Mouse (Mus musculus): ENCODE data around the gene Mrpl48.

The Mrpl48 gene

GRCm38 (mm10) chr7:100533503-100533902 is 74.6 kb downstream of the Mrpl48 start:
- no peak for DNase-seq (ENCODE audit: low spot score)

- DNase-seq (ENCODE audit: low spot score) = no peak
Observed at GRCm38 (mm10) chr7:100530766-100531165, 77.3 kb downstream of the Mrpl48 start.

GRCm38 (mm10) chr7:100524669-100525068 is 83.4 kb downstream of the Mrpl48 start:
- DNase-seq (ENCODE audit: low spot score) = no peak

DNA sequence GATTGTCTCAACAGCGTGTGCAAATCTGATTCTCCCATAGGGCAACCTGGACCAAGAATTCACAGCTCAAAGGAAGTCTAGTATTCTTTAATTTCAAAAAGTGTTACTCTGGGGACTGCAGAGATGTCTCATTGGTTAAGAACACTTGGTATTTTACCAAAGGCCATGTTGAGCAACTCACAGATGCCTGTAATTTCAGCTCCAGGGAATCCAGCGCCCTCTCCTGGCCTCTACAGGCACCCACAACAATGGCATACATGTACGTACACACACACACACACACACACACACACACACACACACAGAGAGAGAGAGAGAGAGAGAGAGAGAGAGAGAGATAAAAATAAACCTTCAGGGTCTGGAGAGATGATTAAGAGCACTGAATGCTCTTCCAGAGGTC is 85.9 kb downstream of the Mrpl48 start:
- DNase-seq (ENCODE audit: low spot score) = no peak

DNA sequence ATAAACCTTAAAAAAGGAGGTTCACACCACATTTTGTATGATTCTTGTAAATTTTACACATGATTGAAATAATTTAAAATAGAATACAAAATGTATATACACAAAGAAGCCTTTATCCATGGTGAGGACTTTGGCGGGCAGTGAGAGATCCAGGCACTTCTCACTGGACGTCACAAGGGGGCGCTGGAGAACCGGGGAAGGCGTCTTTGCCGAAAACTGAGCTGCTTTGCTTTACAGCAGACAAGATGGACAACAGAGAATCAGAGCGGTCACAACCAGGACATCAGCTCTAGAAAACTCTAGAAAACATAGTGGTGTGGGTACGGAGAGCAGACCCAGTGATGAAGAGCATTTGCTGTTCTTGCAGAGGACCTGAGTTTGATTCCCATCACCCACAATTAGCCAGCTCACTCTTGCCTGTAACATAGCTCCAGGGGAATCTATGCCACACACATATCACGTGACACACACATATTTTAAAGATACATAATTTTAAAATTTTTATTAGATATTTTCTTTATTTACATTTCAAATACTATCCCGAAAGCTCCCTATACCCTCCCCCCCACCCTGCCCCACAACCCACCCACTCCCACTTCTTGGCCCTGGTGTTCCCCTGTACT is 87.3 kb downstream of the Mrpl48 start:
- DNase-seq (ENCODE audit: low spot score) = peak; percentile 50

DNA sequence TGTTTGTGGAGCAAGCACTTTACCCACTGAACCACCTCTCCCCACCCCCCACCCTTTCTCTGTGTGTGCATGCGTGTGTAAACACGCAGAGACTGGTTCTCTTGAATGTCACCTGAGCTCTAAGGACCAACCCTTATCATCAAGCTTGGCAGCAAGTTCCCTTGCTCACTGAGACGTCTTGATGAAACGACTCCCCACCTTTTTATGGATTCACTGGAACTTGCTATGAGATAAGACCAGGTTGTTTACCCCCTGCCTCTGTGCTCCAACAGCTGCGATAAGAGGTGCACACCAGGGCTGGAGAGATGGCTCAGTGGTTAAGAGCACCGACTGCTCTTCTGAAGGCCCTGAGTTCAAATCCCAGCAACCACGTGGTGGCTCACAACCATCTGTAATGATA is 87.9 kb downstream of the Mrpl48 start:
- no peak for DNase-seq (ENCODE audit: low spot score)

DNA sequence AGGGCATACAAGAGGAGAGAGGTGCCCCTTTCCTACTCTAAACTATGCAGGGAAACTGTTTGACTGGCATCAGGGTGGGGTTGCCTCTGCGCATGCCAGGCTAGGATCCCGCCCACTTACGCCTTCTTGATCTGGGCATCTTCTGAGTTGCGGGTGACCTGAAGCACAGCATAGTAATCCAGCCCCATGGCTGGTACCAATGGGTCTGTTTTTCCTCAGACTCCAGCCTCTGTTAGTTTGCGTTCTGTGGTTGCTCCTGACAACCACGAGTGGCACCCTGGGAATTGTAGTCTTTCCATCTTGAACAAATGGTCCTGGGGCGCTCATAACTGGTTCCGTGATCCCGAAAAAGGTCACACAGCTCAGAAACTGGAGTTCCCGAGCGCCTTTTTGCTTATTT is 93.5 kb downstream of the Mrpl48 start, which contains the start of gene Dnajb13:
Gene Dnajb13, minus strand, starts transcription at position 388 of the 400 bp plus-strand sequence.
- DNase-seq (ENCODE audit: low spot score) = no peak

DNA sequence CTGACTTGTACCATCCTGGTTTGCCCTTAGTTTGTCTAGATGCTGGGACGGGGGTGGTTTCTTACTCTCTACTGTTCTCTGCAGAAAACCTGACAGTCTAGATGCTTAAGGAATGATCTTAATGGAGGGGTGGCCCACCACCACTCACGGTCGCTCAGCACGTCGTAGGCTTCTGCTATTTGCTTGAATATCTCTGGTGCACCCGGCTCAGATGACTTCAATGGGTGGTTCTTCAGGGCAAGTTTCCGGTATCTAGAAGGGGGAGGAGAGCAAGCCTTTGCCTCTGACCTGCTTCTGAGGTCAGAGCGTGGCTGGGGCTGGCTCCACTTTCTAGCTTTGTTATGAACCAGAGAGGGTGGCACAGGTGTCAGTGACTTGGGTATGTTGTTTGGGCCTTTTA is 96.5 kb downstream of the Mrpl48 start:
- DNase-seq (ENCODE audit: low spot score) = no peak

DNA sequence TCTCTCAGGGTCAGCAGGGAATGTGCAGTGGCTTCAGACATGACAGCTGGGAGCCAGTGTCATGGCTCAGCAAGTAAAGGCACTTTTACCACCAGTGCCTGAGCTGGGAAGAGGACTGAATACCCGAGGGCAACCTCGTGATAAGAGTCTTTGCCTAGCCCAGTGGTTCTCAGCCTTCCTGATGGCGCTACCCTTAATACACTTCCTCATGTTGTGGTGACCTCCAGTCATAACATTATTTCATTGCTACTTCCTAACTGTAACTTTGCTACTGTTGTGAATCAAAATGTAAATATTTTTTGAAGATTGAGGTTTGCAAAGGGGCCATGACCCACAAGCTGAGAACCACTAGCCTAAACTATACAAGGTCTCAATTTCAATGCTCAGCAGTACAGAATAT is 99.4 kb downstream of the Mrpl48 start:
- DNase-seq (ENCODE audit: low spot score) = no peak

DNA sequence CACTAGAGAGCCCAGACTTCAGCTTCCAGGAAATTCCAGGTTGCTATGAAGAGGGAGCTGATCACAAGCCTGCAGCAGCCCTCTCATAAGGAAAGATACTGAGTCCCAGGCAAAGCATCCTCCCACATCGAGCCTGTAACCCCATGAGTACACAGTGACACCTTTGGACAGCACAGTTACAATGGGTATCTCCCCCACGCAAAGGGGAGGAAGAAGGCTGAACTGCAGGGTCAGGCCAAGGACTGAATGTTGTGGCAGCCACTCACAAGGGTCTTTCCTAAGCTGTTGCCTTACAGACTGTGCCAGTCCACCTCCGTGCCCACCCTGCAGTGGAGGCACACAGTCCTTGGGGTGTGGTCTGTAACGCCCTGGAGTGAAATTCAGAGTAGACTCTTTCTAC is 101.6 kb downstream of the Mrpl48 start:
- DNase-seq (ENCODE audit: low spot score) = no peak

DNA sequence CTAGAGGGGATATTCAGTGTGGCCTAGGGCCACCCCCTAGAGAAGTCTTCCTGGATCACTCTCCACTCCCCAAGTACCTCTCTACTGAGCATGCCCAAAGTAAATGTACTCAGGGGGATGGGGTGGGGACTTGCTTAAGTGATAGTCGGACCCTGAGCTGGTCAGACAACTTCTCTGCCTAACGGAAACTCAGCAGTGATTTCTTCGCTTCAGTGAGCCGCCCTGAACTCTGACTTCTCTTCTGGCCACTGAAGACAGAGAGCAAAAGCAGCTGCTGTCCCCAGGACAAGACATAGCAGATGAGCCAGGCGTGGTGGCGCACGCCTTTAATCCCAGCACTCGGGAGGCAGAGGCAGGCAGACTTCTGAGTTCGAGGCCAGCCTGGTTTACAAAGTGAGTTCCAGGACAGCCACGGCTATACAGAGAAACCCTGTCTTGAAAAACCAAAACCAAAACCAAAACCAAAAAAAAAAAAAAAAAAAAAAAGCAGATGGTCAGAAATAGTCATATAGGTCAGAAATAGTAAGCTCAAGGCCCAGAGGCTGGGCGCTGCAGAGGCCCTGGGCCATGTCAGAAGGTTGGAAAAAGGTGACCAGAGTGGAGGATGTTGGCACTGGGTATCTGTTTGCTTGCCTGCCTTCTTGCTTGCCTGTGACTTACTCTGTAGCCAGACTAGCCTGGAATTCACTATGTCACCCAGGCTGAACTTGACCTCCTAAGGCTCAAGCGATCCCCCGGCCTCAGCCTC is 103.2 kb downstream of the Mrpl48 start:
- DNase-seq (ENCODE audit: low spot score) = no peak

DNA sequence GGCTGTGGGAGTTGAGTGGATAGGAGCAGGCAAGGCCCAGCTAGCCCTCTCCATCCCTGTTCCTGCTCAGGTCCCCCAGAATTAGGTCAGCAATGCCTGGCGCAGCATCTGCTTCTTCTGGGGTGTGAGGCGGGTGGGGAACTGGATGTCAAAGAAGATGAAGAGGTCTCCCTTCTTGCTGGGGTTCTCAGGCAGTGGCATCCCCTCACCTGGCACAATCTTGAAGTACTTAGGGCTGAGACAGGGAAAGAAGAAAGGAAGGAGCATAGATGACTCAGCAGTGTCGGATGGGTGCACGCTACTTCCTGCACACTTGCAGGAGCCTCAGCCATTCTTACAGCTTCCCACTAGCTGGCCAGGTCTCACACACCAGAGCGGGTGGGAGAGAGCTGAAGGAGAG is 105.0 kb downstream of the Mrpl48 start:
- DNase-seq (ENCODE audit: low spot score) = no peak

GRCm38 (mm10) chr7:100502374-100502922 is 105.7 kb downstream of the Mrpl48 start:
- DNase-seq (ENCODE audit: low spot score) = no peak

DNA sequence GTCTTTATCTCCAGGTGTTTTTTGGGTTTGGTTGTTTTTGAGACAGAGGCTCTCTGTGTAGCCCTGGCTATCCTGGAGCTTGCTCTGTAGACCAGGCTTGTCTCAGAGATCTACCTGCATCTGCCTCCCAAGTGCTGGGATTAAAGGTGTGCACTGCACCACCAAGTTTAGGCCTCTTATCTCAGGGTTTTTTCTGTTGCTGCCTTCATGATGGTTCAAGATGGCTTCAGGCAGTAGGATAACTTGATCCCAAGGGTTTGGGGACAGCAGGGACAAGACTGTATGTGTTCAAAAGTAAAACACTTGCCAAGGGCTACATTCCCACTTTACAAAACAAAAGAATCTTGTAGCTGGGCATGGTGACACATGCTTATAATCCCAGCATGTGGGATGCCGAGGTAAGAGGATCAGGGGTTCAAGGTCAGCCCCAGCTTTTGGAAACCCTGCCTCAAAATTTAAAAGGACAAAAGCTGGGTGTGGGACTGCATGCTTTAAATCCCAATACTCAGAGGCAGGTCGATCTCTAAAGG is 106.2 kb downstream of the Mrpl48 start:
- no peak for DNase-seq (ENCODE audit: low spot score)

- DNase-seq (ENCODE audit: low spot score) = no peak
Observed at GRCm38 (mm10) chr7:100501027-100501843, 106.9 kb downstream of the Mrpl48 start.

DNA sequence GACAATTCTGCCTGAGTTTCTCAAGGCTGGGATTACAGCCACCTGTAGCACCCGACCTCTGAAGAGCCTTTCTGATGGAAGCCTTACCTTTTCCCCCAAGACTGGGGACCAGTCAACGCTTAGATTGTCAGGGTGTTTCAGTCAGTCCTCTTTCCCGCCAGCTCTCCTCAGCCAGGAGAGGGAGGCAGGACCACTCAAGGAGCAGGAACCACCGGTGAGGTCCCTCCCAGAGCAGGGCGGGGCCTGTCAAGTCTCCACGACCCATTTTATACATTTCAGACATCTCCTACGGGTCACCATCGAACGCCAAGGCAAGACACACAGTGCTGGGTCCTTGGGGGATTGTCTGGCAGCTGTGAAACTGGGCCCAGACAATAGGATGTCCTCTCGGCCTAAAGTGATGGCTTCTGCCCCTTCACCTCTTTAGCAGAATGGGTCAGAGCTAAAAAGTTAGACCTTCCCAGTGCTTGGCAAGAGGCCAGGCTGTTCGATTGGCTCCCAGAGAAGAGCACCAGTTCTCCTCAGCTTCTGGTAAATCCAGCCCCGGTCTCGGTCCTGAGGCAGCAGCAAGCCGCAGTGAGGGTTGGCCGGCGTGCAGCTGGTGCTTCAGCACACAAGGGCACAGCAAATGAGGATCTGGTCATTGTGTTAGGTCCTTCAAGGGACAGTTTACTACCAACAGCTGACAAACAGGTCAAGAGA is 107.7 kb downstream of the Mrpl48 start:
- DNase-seq (ENCODE audit: low spot score) = no peak

DNA sequence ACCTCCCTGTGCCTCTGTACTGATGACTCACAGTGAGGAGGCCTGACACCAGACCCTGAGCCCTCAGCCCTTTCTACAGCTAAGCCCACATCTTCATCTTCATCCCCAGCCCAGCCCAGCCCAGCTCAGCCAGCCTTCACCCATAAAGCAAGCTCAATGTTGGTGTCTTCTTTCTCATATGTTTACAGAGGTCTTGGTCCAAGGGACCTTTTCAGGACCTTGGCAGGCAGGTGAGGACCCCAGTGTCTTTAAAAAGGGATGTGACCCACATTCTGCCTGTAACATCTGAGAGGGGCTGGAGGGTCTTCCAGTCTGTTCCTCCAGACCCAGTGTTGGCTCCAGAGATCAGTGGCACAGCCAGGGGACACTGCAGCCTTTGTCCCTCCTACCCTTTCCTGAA is 108.6 kb downstream of the Mrpl48 start:
- DNase-seq (ENCODE audit: low spot score) = no peak

DNA sequence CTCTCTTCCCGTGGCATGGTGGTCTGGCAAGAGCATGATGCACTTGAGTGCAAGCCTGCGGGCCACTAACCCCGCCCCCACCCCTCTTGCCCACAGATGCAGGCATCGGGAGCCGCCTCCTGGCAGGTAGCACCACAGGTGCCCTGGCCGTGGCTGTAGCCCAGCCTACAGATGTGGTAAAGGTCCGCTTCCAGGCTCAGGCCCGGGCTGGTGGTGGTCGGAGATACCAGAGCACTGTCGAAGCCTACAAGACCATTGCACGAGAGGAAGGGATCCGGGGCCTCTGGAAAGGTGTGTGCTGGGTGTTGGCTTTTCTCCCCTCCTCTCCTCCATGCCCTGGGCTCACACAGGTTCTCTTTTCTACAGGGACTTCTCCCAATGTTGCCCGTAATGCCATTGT is 110.1 kb downstream of the Mrpl48 start:
- DNase-seq (ENCODE audit: low spot score) = no peak

DNA sequence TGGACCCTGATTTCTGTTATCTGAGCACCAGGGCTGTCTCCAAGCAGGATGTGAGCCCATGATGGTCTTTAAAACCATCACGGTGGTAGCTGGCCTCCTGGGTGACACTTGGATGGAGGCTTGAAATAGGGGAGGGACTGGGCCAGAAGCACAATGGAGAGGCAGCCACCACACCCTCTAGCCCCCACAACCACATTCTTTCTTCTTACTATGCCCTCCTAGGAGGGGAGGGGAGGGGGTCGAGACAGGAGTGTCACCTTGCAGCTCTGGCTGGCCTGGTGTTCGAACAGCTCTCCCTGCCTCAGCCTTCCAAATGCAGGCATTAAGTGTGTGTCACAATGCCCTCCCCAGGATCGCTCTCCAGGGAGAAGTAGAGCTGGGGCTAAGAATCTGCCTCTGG is 110.7 kb downstream of the Mrpl48 start:
- DNase-seq (ENCODE audit: low spot score) = no peak

- DNase-seq (ENCODE audit: low spot score) = no peak
Observed at GRCm38 (mm10) chr7:100496791-100497190, 111.3 kb downstream of the Mrpl48 start.

GRCm38 (mm10) chr7:100496371-100496770 is 111.7 kb downstream of the Mrpl48 start:
- no peak for DNase-seq (ENCODE audit: low spot score)
